Mouse (Mus musculus): ENCODE measurements around the gene Barhl1.

GRCm38 (mm10) chr2:28961024-28961585 lies 44.6 kb upstream of the Barhl1 start:
- TF ChIP-seq CTCF (IDR thresholded peaks at IDR 0.05; ENCODE audit: low read depth, low read length) (no peak), POLR2A (IDR thresholded peaks at IDR 0.05; ENCODE audit: extremely low read depth, insufficient read depth, low read length) (no peak)

Data from liver, adult 2 months (tissue).